ENCODE assay signal across 19 mouse cellular contexts in genomic region chr2:18352620-18353019, GRCm38 (mm10). TPM values are rescaled to one million over a fixed set of nuclear protein-coding genes. Genes with fewer than 3 reads are reported as not detected.
DNase-seq lines count a peak whose midpoint lies in the region; ATAC-seq and TF ChIP-seq lines count a peak whose summit lies in the region.
"Had no signal": no experiment of that assay in that cellular context is flagged by ENCODE, and none has a peak within 500 bp of the region (broad histone marks: within the 10 kb centered on the region; RNA-seq: fewer than 3 reads in every experiment).

No protein-coding gene starts in this region.

- TF ChIP-seq RAD21 in CH12.LX (IDR thresholded peaks at IDR 0.05; ENCODE audit: low read depth, low read length): peak; percentile 15

- H3K9ac ChIP-seq in CH12.LX (ENCODE audit: insufficient read depth, low read depth): no peak overlapping the region
- H3K9ac ChIP-seq: forebrain, embryonic 15.5 days; hindbrain, embryonic 13.5 days had no signal

- H3K4me1 ChIP-seq in CH12.LX (ENCODE audit: control insufficient read depth in 1 of 2, insufficient read depth in 2 of 2): no peaks in the 10 kb centered on the region
- H3K4me1 ChIP-seq: forebrain, embryonic 15.5 days; hindbrain, embryonic 13.5 days had no signal

- no peak for TF ChIP-seq POLR2A in CH12.LX (IDR thresholded peaks at IDR 0.05; ENCODE audit: low read depth, low read length)

- no peak overlapping the region for H3K4me3 ChIP-seq in left cerebral cortex, adult 2 months
- no peak overlapping the region for H3K4me3 ChIP-seq in CH12.LX (replicated peaks in 1 of 3; ENCODE audit: low read depth in 2 of 3, low read length in 2 of 3, poor library complexity in 1 of 3)
- H3K4me3 ChIP-seq: forebrain, embryonic 15.5 days; hindbrain, embryonic 13.5 days; myocyte had no signal

- no peaks in the 10 kb centered on the region for H3K27me3 ChIP-seq in CH12.LX (replicated peaks)
- H3K27me3 ChIP-seq: forebrain, embryonic 15.5 days; hindbrain, embryonic 13.5 days had no signal

- H3K79me2 ChIP-seq in CH12.LX (replicated peaks; ENCODE audit: control insufficient read depth, extremely low read depth, insufficient read depth, poor library complexity, severe bottlenecking): no peaks in the 10 kb centered on the region

- in situ Hi-C loops in CH12.LX (cut with MboI; ENCODE audit: low pct_ligation_motif_present, low pct_unique_long_range_greater_than_20kb, low sequenced_read_pairs): loop anchor here (25.0 kb wide), 1 partner anchor 315 kb away; the partner anchor contains the start of genes A930004D18Rik and Skida1

- DNase-seq in cerebellum, postnatal 10 days: peak; percentile 13 to 27
- no peak for DNase-seq in cerebellum, adult 9-11 months
- DNase-seq in heart, postnatal 10 days: peak; percentile 8 to 10
- DNase-seq in heart, adult 9 months (ENCODE audit: low spot score in 2 of 2): no peak
- DNase-seq in left cerebral cortex, adult 2 months (ENCODE audit: extremely low spot score in 1 of 2, low spot score in 2 of 2): no peak
- no peak for DNase-seq in left cerebral cortex, adult 8-10 months (ENCODE audit: low spot score in 2 of 2)
- no peak for DNase-seq in CH12.LX (ENCODE audit: extremely low read depth)
- DNase-seq: cerebellum, adult 11-12 months; embryo, embryonic 11 days; gastrocnemius, postnatal 25 days; kidney, adult 11 months; lung, postnatal 10 days; thymus, adult 2 months had no signal

- peaks cover 2 to 14% of the 10 kb centered on the region in 2 experiments for H3K36me3 ChIP-seq in CH12.LX (replicated peaks in 1 of 2; ENCODE audit: control insufficient read depth in 1 of 2, insufficient read depth in 1 of 2, low read length in 1 of 2)
- H3K36me3 ChIP-seq: forebrain, embryonic 15.5 days; hindbrain, embryonic 13.5 days had no signal

- dilution Hi-C loops in CH12.LX (cut with MboI; ENCODE audit: extremely low pct_ligation_motif_present, extremely low pct_unique_long_range_greater_than_20kb, low sequenced_read_pairs): no loop called here

- H3K27ac ChIP-seq in left cerebral cortex, adult 2 months: no peak overlapping the region
- H3K27ac ChIP-seq in CH12.LX (ENCODE audit: insufficient read depth, low read depth): no peak overlapping the region
- H3K27ac ChIP-seq: forebrain, embryonic 15.5 days; hindbrain, embryonic 13.5 days had no signal

- H3K4me2 ChIP-seq in CH12.LX (ENCODE audit: insufficient read depth, low read depth, poor library complexity, severe bottlenecking): no peak overlapping the region
- H3K4me2 ChIP-seq: forebrain, embryonic 15.5 days; hindbrain, embryonic 13.5 days; liver, embryonic 11.5 days had no signal

- peak; percentile 47 for TF ChIP-seq CTCF in left cerebral cortex, adult 2 months (IDR thresholded peaks at IDR 0.05)
- TF ChIP-seq CTCF in CH12.LX (conservative IDR thresholded peaks at IDR 0.05 in 1 of 2, IDR thresholded peaks at IDR 0.05 in 1 of 2; ENCODE audit: low read depth in 2 of 2, low read length in 2 of 2): peak in 1 of 2 experiments; percentile 24; a peak in 2 of 4 replicates

- intact Hi-C loops in heart, postnatal 10 days (cut with DNase I): loop anchor here (10.0 kb wide), 1 partner anchor 992 kb away; no protein-coding TSS in a partner anchor
- intact Hi-C loops in left cerebral cortex, adult 2 months (cut with DNase I): loop anchor here (10.0 kb wide), 2 partner anchors 922 to 992 kb away; no protein-coding TSS in a partner anchor

- TF ChIP-seq EP300 in CH12.LX (IDR thresholded peaks at IDR 0.05; ENCODE audit: low read length): no peak

- peaks cover 14% of the 10 kb centered on the region for H3K9me3 ChIP-seq in CH12.LX (replicated peaks; ENCODE audit: low read length)
- H3K9me3 ChIP-seq: forebrain, embryonic 15.5 days; hindbrain, embryonic 13.5 days had no signal

- ATAC-seq in CD4-positive, CD25-positive, alpha-beta regulatory T cell, adult 4 months: no peak
- ATAC-seq: activated CD4-positive, CD25-positive, alpha-beta regulatory T cell, adult 4 months; forebrain, embryonic 15.5 days had no signal

TF ChIP-seq in CH12.LX, 34 proteins besides CTCF, POLR2A, EP300 and RAD21:
- TF ChIP-seq IRF4 (IDR thresholded peaks at IDR 0.05; ENCODE audit: low read depth, low read length) (no peak), RCOR1 (conservative IDR thresholded peaks at IDR 0.05; ENCODE audit: low read depth, low read length) (no peak), UBTF (IDR thresholded peaks at IDR 0.05; ENCODE audit: low read depth, low read length) (no peak)

RNA-seq across cellular contexts. Expression of gene Dnajc1, which starts 40.0 kb away (rescaled TPM):
- total RNA-seq in heart, postnatal 10 days (2021): 10 to 100 TPM; 15.8 to 16.4 TPM
- total RNA-seq in left cerebral cortex, adult 2 months (2021): 10 to 100 TPM; 19.9 to 25.6 TPM
- 10 to 100 TPM; 18.1 to 21.1 (median 20.2) TPM for total RNA-seq in left cerebral cortex, adult 8-10 months (2022)
- total RNA-seq in CH12.LX (2012; rRNA removed) (16.4 and 17.1 TPM in 2 replicates), CH12.LX (2014; rRNA removed) (13.5 and 14.3 TPM in 2 replicates)
- 32.8 and 32.9 TPM in 2 replicates for polyA plus RNA-seq in CH12.LX (2012; ENCODE audit: insufficient read length, low read depth)
- 10 to 100 TPM; 15.8 to 25.1 TPM for polyA plus RNA-seq in CD4-positive, CD25-positive, alpha-beta regulatory T cell, adult 4 months (2017; shearing (Covaris generic))

Comparison
In these comparisons a context has a peak if more than half of its experiments do, and no peak if none do; other contexts are left out.
1. DNase-seq: peak in cerebellum, postnatal 10 days (2 of 2) and heart, postnatal 10 days (2 of 2); none in cerebellum, adult 9-11 months (single experiment), heart, adult 9 months (0 of 2), left cerebral cortex, adult 2 months (0 of 2), left cerebral cortex, adult 8-10 months (0 of 2) and CH12.LX (single experiment).